In genomic region chr2:93187323-93187996, GRCm38 (mm10) we compare ENCODE assay signal across 8 mouse cellular contexts. TPM values are rescaled to one million over a fixed set of nuclear protein-coding genes. Genes with fewer than 3 reads are reported as not detected.
DNase-seq lines count a peak whose midpoint lies in the region; ATAC-seq and TF ChIP-seq lines count a peak whose summit lies in the region.

TSS of gene Trp53i11 (plus strand) at chr2:93187548.

- 0 out of 2 replicates have a peak, but pooled peaks cover 3% of the 10 kb centered on the region for H3K36me3 ChIP-seq in embryonic facial prominence, embryonic 10.5 days (replicated peaks)
- no peaks in the 10 kb centered on the region for H3K36me3 ChIP-seq in intestine, postnatal 0 days (ENCODE audit: control insufficient read depth, insufficient read depth)
- H3K36me3 ChIP-seq in limb, embryonic 11.5 days (ENCODE audit: control insufficient read depth, insufficient read depth, low read length) = no peaks in the 10 kb centered on the region
- H3K36me3 ChIP-seq in midbrain, embryonic 11.5 days (ENCODE audit: control insufficient read depth, insufficient read depth, low read length) = no peaks in the 10 kb centered on the region

- no peaks in the 10 kb centered on the region for H3K9me3 ChIP-seq in embryonic facial prominence, embryonic 10.5 days
- no peaks in the 10 kb centered on the region for H3K9me3 ChIP-seq in intestine, postnatal 0 days (ENCODE audit: control insufficient read depth)
- H3K9me3 ChIP-seq in limb, embryonic 11.5 days (ENCODE audit: control insufficient read depth, low read length) = no peaks in the 10 kb centered on the region
- no peaks in the 10 kb centered on the region for H3K9me3 ChIP-seq in midbrain, embryonic 11.5 days (ENCODE audit: control insufficient read depth, low read length)

- WGBS in embryonic facial prominence, embryonic 10.5 days = under 1% methylated on average over 69 of the region's 69 CpGs
- 1% methylated on average over 69 of the region's 69 CpGs for WGBS in intestine, postnatal 0 days
- under 1% methylated on average over 56 of the region's 69 CpGs for WGBS in limb, embryonic 11.5 days
- under 1% methylated on average over 66 of the region's 69 CpGs for WGBS in midbrain, embryonic 11.5 days

- TF ChIP-seq CTCF in intestine, postnatal 0 days (IDR thresholded peaks at IDR 0.05; ENCODE audit: low read depth) = peak; percentile 82

- H3K27ac ChIP-seq in embryonic facial prominence, embryonic 10.5 days (replicated peaks) = peak within 1 kb of the TSS; percentile 91
- H3K27ac ChIP-seq in intestine, postnatal 0 days (ENCODE audit: low read depth, low read length) = peak within 1 kb of the TSS; percentile 75
- no peak within 1 kb of the TSS for H3K27ac ChIP-seq in limb, embryonic 11.5 days (replicated peaks; ENCODE audit: low read depth, low read length)
- H3K27ac ChIP-seq in midbrain, embryonic 11.5 days (ENCODE audit: low read depth, low read length) = peak within 1 kb of the TSS; percentile 64

- peak within 1 kb of the TSS; percentile 99 for H3K4me2 ChIP-seq in intestine, postnatal 0 days (replicated peaks; ENCODE audit: low read depth)
- H3K4me2 ChIP-seq in limb, embryonic 11.5 days (ENCODE audit: low read depth, severe bottlenecking) = peak within 1 kb of the TSS; percentile 99
- peak within 1 kb of the TSS; percentile 88 for H3K4me2 ChIP-seq in midbrain, embryonic 11.5 days

- H3K4me3 ChIP-seq in embryonic facial prominence, embryonic 10.5 days = peak within 1 kb of the TSS; percentile 90
- peak within 1 kb of the TSS; percentile 66 for H3K4me3 ChIP-seq in intestine, postnatal 0 days (ENCODE audit: low read depth, low read length)
- H3K4me3 ChIP-seq in limb, embryonic 11.5 days (ENCODE audit: low read depth, low read length) = peak within 1 kb of the TSS; percentile 76
- peak within 1 kb of the TSS; percentile 55 for H3K4me3 ChIP-seq in midbrain, embryonic 11.5 days (ENCODE audit: low read depth, low read length)

- ATAC-seq in intestine, postnatal 0 days = peak; percentile 90
- ATAC-seq in limb, embryonic 11.5 days (ENCODE audit: insufficient number of reproducible peaks, low FRiP score, low TSS enrichment, low read depth) = peak; percentile 74
- peak; percentile 89 for ATAC-seq in midbrain, embryonic 11.5 days (ENCODE audit: low FRiP score)

- peaks cover 96% of the 10 kb centered on the region for H3K27me3 ChIP-seq in embryonic facial prominence, embryonic 10.5 days (replicated peaks; ENCODE audit: low read depth, poor library complexity, severe bottlenecking)
- H3K27me3 ChIP-seq in intestine, postnatal 0 days (replicated peaks; ENCODE audit: control insufficient read depth, insufficient read depth, low read length) = no peaks in the 10 kb centered on the region
- 0 out of 2 replicates have a peak, but pooled peaks cover 8% of the 10 kb centered on the region for H3K27me3 ChIP-seq in limb, embryonic 11.5 days (ENCODE audit: control insufficient read depth, insufficient read depth, low read length)
- H3K27me3 ChIP-seq in midbrain, embryonic 11.5 days (ENCODE audit: control insufficient read depth, insufficient read depth, low read length) = no peaks in the 10 kb centered on the region; the same call in 1 of the 2 replicates

- H3K4me1 ChIP-seq in embryonic facial prominence, embryonic 10.5 days = peaks cover 67% of the 10 kb centered on the region
- 0 out of 2 replicates have a peak, but pooled peaks cover 5% of the 10 kb centered on the region for H3K4me1 ChIP-seq in intestine, postnatal 0 days (replicated peaks; ENCODE audit: control insufficient read depth, insufficient read depth, low read length)
- H3K4me1 ChIP-seq in limb, embryonic 11.5 days (ENCODE audit: control insufficient read depth, insufficient read depth, low read length) = peaks cover 8% of the 10 kb centered on the region; the same call in 1 of the 2 replicates
- H3K4me1 ChIP-seq in midbrain, embryonic 11.5 days (ENCODE audit: control insufficient read depth, insufficient read depth, low read length) = peaks cover 38% of the 10 kb centered on the region

- DNase-seq in adrenal gland, postnatal 25 days = peak; percentile 94
- DNase-seq in embryonic facial prominence, embryonic 10.5 days (ENCODE audit: low spot score) = peak; percentile 91
- DNase-seq in heart, adult 11 months = peak; percentile 99
- DNase-seq in limb, embryonic 11.5 days (ENCODE audit: low spot score) = peak; percentile 86
- peak; percentile 99 for DNase-seq in midbrain, embryonic 11.5 days (ENCODE audit: low spot score, missing footprints)
- DNase-seq in skeletal muscle tissue, adult 2 months (ENCODE audit: low read depth, low spot score) = peak; percentile 56
- DNase-seq in yolk sac, embryonic 10.5 days (ENCODE audit: low spot score) = peak; percentile 71

- H3K9ac ChIP-seq in intestine, postnatal 0 days (ENCODE audit: low read depth, low read length) = peak within 1 kb of the TSS; percentile 59
- H3K9ac ChIP-seq in limb, embryonic 11.5 days (ENCODE audit: low read length) = peak within 1 kb of the TSS; percentile 70
- H3K9ac ChIP-seq in midbrain, embryonic 11.5 days (ENCODE audit: low read length) = peak within 1 kb of the TSS; percentile 80

RNA-seq across cellular contexts. Expression of gene Trp53i11, which starts in this region (rescaled TPM):
- 52.6 and 75.8 TPM in 2 replicates for total RNA-seq in adrenal gland, postnatal 25 days (2021)
- 72.5 and 95.2 TPM in 2 replicates for polyA plus RNA-seq in embryonic facial prominence, embryonic 10.5 days (2016; fragmentation: Nextera tagmentation; extraction: Ambion mirVana)
- 16.4 and 21.8 TPM in 2 replicates for polyA plus RNA-seq in intestine, postnatal 0 days (2015; fragmentation: Nextera tagmentation; extraction: Ambion mirVana)
- polyA plus RNA-seq in limb, embryonic 11.5 days (2014; fragmentation: Nextera tagmentation; extraction: Ambion mirVana) = 32.3 and 41.2 TPM in 2 replicates
- 179 and 191 TPM in 2 replicates for polyA plus RNA-seq in midbrain, embryonic 11.5 days (2014; fragmentation: Nextera tagmentation; extraction: Ambion mirVana)
